Mouse (Mus musculus): ENCODE measurements around the gene Tgfbi.

The Tgfbi gene

GRCm38 (mm10) chr13:56597831-56598612, 11.3 kb upstream of the Tgfbi start:
- DNase-seq (ENCODE audit: low spot score), result no peak

GRCm38 (mm10) chr13:56599511-56599910, 9.8 kb upstream of the Tgfbi start:
- DNase-seq (ENCODE audit: low spot score), result no peak

GRCm38 (mm10) chr13:56600216-56600890, 9.0 kb upstream of the Tgfbi start:
- DNase-seq (ENCODE audit: low spot score), result no peak

GRCm38 (mm10) chr13:56601199-56601598, 8.1 kb upstream of the Tgfbi start:
- DNase-seq (ENCODE audit: low spot score), result no peak

GRCm38 (mm10) chr13:56605503-56605902, 3.8 kb upstream of the Tgfbi start:
- DNase-seq (ENCODE audit: low spot score), result no peak

GRCm38 (mm10) chr13:56606724-56607123, 2.6 kb upstream of the Tgfbi start:
- DNase-seq (ENCODE audit: low spot score), result no peak

GRCm38 (mm10) chr13:56607225-56607624, 2.1 kb upstream of the Tgfbi start:
- no peak for DNase-seq (ENCODE audit: low spot score)

GRCm38 (mm10) chr13:56607846-56608245, 1.5 kb upstream of the Tgfbi start:
- DNase-seq (ENCODE audit: low spot score), result no peak

GRCm38 (mm10) chr13:56611129-56611528, 1.8 kb downstream of the Tgfbi start:
- DNase-seq (ENCODE audit: low spot score), result no peak

- DNase-seq (ENCODE audit: low spot score), result no peak
Measured at GRCm38 (mm10) chr13:56611741-56612140, 2.4 kb downstream of the Tgfbi start.

- DNase-seq (ENCODE audit: low spot score), result no peak
Measured at GRCm38 (mm10) chr13:56612331-56612730, 3.0 kb downstream of the Tgfbi start.

- no peak for DNase-seq (ENCODE audit: low spot score)
Measured at GRCm38 (mm10) chr13:56613366-56613998, 4.2 kb downstream of the Tgfbi start.

GRCm38 (mm10) chr13:56614768-56615167, 5.4 kb downstream of the Tgfbi start:
- DNase-seq (ENCODE audit: low spot score), result no peak

GRCm38 (mm10) chr13:56615223-56615622, 5.9 kb downstream of the Tgfbi start:
- no peak for DNase-seq (ENCODE audit: low spot score)

- DNase-seq (ENCODE audit: low spot score), result no peak
Measured at GRCm38 (mm10) chr13:56615864-56616263, 6.5 kb downstream of the Tgfbi start.

- DNase-seq (ENCODE audit: low spot score), result no peak
Measured at GRCm38 (mm10) chr13:56616386-56616785, 7.1 kb downstream of the Tgfbi start.

GRCm38 (mm10) chr13:56617197-56617596, 7.9 kb downstream of the Tgfbi start:
- no peak for DNase-seq (ENCODE audit: low spot score)

GRCm38 (mm10) chr13:56622201-56622757, 13.0 kb downstream of the Tgfbi start:
- DNase-seq (ENCODE audit: low spot score), result no peak

GRCm38 (mm10) chr13:56626524-56626923, 17.2 kb downstream of the Tgfbi start:
- no peak for DNase-seq (ENCODE audit: low spot score)

- no peak for DNase-seq (ENCODE audit: low spot score)
Measured at GRCm38 (mm10) chr13:56630081-56630480, 20.8 kb downstream of the Tgfbi start.

GRCm38 (mm10) chr13:56630552-56630951, 21.2 kb downstream of the Tgfbi start:
- DNase-seq (ENCODE audit: low spot score), result no peak

- DNase-seq (ENCODE audit: low spot score), result no peak
Measured at GRCm38 (mm10) chr13:56631332-56631731, 22.0 kb downstream of the Tgfbi start.

- no peak for DNase-seq (ENCODE audit: low spot score)
Measured at GRCm38 (mm10) chr13:56634139-56634615, 24.9 kb downstream of the Tgfbi start.
